Mouse (Mus musculus): ENCODE measurements around the gene Ints4.
"Not testable (repeated sequence)": the region's sequence is repeated elsewhere in the genome, so short reads cannot be mapped to it uniquely, and the experiment has no call there.

Gene Ints4

GRCm38 (mm10) chr7:97480821-97481339, at the start of gene Ints4:
TSS of gene Ints4 (plus strand) at chr7:97480956.
- peak; percentile 75 for DNase-seq (ENCODE audit: low read depth, low spot score)

DNA sequence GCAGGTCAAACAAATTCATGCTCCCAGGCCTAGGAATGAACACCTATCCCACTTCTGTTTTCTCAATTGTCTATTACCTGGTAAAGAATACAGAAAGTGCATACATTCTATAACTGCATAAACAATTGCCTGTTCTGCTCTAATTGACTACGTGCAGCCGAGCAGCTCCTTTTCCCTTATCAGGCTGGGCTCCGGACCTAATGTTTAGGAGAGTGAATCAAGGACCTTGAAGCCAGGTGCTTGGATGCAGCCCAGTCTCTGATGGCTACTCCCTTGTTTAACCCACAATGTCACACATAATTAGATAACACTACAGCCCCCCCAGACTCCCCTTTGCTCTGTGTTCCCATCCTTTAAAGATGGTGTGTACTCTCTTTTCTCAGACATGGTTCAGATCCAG, 47.2 kb upstream of the Ints4 start:
- not testable (repeated sequence) for DNase-seq (ENCODE audit: low read depth, low spot score)

GRCm38 (mm10) chr7:97434517-97434916, 46.2 kb upstream of the Ints4 start:
- no peak for DNase-seq (ENCODE audit: low read depth, low spot score)

GRCm38 (mm10) chr7:97438986-97439385, 41.8 kb upstream of the Ints4 start:
- no peak for DNase-seq (ENCODE audit: low read depth, low spot score)

DNA sequence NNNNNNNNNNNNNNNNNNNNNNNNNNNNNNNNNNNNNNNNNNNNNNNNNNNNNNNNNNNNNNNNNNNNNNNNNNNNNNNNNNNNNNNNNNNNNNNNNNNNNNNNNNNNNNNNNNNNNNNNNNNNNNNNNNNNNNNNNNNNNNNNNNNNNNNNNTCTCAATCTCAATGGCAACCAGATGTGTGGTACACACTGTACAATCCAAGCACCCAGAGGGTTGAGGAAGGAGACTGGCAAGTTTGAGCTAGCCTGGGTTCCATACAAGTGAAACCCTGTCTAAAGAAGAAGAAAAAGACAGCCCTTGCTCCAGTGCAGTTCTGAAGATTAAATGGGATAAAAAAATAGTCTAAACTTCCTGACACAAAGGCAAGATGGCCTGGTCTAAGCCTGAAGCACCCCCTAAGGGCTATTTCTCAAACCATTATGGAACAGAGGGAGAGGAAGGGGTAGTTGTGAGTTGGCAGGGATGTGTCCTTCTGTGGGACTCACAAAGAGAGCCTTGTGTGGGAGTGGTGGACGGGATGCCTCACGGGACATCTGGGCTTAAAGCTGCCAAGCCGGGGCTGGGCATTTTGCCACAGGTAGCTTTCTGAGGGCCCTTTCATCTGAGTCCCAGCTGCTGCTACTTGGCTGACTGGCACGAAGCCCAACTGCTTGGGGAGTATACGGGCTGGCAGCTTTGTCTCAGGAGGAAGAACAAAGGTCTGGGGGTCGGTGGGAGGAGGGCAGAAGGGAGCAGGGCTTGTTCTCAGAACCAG, 34.4 kb upstream of the Ints4 start:
- no peak for DNase-seq (ENCODE audit: low read depth, low spot score)

DNA sequence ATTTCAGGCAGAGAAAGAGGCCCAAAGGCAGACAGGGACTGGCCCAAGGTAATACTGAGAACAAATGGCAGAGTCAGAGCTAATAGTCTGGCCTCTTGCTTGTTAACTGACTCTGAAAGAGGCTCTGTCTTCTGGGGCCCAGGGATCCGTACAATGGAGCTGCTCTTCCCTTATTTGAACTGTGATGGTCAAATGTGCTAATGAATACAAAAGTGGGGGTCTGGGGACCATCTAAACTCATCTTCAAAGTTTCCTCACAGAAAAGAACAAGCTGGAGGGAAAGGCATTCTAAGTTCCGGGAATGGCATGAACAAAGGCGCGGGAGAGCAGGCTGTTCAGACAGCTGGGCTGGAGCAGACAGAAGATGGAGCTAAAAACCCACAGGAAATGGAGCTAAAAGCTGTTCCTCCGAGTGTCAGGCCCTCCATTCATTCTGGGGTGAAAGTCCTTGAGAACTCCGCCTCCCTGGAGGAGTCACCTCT, 33.7 kb upstream of the Ints4 start:
- DNase-seq (ENCODE audit: low read depth, low spot score): no peak

GRCm38 (mm10) chr7:97451023-97451422, 29.7 kb upstream of the Ints4 start, which contains the start of gene Kctd14:
TSS of gene Kctd14 (plus strand) at chr7:97451323.
- not testable (repeated sequence) for DNase-seq (ENCODE audit: low read depth, low spot score)

DNA sequence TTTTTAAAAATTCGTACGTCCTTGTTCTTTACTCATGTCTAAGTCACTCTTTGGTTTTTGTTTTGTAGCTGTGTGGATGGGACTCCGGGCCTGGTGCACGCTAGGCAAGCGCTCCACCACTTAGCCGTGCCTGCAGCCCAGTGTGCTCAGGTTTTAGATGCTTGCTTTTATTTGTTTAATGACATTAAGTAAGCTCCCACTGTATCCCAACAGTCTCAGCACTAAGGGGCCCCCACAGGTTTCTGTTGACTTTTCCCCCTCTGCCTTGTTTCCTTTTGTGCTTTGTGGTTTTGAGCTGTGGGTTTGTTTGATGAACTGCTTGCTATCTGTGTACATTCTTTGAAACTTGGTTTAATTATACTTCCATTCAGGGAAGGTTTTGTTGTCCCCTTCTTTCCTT, 28.6 kb upstream of the Ints4 start:
- DNase-seq (ENCODE audit: low read depth, low spot score): no peak

DNA sequence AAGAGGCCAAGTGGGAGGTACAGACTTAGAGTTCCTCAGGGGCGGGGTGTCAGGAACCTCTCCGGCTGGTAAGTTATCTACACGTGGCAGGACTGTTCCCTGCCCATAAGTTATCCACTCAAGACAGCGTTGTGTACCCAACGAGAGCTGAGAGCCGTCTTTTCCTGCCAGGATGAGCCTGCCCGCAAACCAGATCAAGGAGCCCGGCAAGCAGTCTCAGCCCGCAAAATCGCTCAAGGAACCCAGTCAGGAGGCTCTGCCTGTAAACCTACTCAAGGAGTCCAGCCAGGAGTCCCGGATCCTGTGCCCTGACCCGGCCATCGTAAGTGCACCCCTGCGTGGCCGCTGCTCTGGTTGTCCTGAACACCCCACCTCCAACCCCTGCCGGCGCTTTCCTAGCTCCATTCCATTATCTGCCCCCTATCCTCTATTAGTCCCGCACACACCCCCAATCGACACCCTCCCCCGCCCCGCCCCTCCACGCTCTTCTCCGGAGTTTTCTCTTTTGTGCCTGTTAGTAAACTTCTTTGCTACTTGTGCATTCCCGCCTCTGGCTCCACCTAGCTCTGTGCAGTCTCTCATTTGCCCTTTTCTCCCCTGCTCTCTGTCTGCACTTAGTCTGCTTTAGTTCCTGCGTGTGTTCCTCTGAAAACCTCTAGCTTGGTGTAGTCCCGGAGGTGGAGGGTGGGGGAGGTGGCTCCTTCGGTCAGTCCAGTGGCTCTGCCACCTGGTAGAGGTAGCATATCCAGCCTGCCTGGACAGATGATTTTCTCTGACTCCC, 27.4 kb upstream of the Ints4 start:
- DNase-seq (ENCODE audit: low read depth, low spot score): no peak

- no peak for DNase-seq (ENCODE audit: low read depth, low spot score)
Measured at GRCm38 (mm10) chr7:97454795-97455194, 26.0 kb upstream of the Ints4 start.

DNA sequence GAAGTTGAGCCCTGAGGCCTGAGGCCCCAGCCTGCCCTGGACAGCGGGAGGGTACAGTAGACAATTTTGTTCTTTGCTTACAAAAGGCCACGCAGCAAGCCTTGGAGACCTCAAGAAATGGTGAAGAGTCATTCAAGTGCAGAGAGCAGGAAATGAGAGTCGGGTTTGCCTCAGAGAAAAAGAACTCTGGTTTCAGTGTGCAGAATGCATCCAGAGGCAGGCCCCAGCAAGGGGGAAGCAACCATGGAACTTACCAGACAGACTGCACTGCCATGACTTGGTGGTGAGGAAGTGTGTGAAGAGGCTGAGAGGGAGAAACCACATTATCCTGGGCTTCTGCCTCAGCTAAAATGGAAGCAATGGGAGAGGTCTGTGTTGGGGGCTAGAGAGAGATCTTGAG, 25.2 kb upstream of the Ints4 start:
- no peak for DNase-seq (ENCODE audit: low read depth, low spot score)

GRCm38 (mm10) chr7:97473001-97473400, 7.8 kb upstream of the Ints4 start:
- no peak for DNase-seq (ENCODE audit: low read depth, low spot score)

GRCm38 (mm10) chr7:97479349-97479748, 1.4 kb upstream of the Ints4 start:
- no peak for DNase-seq (ENCODE audit: low read depth, low spot score)

- DNase-seq (ENCODE audit: low read depth, low spot score): no peak
Measured at GRCm38 (mm10) chr7:97480290-97480689, 466 bp upstream of the Ints4 start.

DNA sequence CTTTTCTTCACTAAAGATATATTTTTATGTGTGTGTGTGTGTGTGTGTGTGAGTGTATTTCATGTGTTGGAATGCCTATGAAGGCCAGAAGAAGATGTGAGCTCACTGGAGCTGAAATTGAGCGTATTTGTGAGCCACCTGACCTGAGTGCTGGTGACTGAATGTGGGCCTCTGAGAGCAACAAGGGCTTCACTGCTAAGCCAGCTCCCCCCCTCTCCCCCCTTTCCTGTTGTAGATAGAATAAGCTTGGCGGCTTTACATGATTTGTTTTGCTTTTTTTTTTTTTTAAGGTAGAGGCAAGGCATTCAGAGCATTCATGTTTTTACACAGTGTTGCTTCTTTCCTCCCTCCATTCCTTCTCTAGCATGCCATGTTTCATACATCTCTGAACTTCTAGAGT, 2.6 kb downstream of the Ints4 start:
- DNase-seq (ENCODE audit: low read depth, low spot score): no peak

DNA sequence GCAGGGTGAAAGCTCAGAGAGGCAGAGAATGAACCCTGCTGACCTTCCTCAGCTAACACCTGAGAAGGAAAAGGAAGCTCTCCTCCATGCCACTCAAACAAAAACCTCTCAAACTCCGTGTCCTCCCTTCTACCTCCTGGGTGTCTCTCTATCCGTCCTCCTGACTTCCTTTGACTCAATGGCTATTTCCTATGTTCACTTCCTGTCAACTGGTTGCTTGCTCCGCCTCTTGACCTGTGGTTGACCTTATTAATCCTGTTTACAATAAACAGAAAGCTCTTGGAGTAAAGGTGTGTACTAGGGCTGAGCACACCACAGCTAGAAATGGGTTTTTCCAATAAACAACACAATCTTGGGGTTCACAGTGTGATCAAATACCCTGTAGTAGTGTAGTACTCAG, 10.4 kb downstream of the Ints4 start:
- no peak for DNase-seq (ENCODE audit: low read depth, low spot score)

- no peak for DNase-seq (ENCODE audit: low read depth, low spot score)
Measured at GRCm38 (mm10) chr7:97492420-97492819, 11.7 kb downstream of the Ints4 start.

- no peak for DNase-seq (ENCODE audit: low read depth, low spot score)
Measured at GRCm38 (mm10) chr7:97495052-97495451, 14.3 kb downstream of the Ints4 start.

DNA sequence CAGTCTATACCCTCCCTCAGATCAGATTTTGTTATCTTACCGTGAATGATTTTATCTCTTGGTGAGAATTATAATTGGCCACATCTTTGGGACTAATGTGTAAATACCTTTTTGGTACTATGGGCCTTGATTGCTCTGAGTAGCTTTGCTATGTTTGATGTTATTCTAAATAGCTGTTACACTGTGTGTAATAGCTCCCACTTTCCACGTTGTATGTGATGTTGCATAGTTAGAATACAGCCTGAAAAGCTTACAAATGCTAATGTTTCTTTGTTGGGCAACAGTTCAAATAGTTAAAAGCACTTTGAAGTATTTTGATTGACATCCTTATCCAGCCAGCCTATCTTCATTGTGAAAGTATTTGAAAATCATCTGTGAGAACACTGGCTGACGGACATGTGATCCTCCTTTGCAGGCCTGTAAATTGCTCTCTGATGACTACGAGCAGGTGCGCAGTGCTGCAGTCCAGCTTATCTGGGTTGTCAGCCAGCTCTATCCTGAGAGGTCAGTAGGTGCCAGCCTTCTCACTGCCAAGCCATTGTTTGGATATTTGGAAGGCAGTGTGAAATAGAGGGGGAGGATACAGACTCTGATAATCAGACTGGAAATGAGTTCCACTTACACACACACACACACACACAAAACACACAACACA, 19.9 kb downstream of the Ints4 start:
- no peak for DNase-seq (ENCODE audit: low read depth, low spot score)

- DNase-seq (ENCODE audit: low read depth, low spot score): no peak
Measured at GRCm38 (mm10) chr7:97514786-97515185, 34.0 kb downstream of the Ints4 start.

DNA sequence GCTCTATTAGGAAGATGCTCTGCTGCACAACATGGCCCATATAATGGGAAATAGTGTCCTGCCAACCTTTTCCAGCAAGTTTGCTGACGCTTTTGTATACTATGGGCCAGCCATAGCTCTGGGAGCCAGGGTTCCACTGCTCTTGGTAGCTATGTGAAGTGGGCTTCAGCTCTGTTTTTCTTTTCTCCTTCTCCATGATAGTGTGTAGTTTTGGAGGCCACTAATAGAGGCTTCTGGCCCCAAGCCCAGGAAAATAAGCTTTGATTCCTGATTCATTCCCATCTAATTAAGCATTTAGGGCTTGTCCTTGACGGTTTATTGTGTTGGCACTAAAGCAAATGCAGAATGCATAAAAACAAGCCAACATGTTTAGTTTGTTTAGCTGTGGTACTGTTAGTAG, 39.2 kb downstream of the Ints4 start:
- no peak for DNase-seq (ENCODE audit: low read depth, low spot score)

DNA sequence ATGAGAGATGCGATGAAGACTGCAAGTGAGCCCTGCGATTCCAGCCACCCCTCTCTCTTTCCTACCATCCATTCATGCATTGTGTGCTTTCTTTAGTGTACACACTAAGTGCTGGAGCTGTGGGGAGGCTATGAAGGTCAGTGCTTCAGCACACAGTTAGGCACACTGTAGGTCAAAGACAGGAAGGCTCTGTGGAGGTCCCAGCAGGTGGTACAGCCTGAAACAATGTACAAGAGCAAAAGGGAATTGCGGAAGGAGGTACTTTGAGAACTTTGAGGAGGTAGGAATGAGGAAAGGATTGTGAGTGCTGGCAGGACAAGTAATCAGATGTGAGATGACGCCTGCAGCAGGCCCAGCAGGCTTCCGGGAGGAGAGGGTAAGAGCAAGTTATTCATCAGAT, 54.8 kb downstream of the Ints4 start:
- DNase-seq (ENCODE audit: low read depth, low spot score): peak; percentile 29
